Mouse (Mus musculus): Measurements from ENCODE around the gene Hcn2. TPM values are rescaled to one million over a fixed set of nuclear protein-coding genes. Genes with fewer than 3 reads are reported as not detected.
A peak's percentile ranks its signal among the peaks of the same experiment; 100 is the strongest.

Hcn2 gene
- polyA plus RNA-seq, 1 experiment from 2014 or later = 0.28 TPM

DNA sequence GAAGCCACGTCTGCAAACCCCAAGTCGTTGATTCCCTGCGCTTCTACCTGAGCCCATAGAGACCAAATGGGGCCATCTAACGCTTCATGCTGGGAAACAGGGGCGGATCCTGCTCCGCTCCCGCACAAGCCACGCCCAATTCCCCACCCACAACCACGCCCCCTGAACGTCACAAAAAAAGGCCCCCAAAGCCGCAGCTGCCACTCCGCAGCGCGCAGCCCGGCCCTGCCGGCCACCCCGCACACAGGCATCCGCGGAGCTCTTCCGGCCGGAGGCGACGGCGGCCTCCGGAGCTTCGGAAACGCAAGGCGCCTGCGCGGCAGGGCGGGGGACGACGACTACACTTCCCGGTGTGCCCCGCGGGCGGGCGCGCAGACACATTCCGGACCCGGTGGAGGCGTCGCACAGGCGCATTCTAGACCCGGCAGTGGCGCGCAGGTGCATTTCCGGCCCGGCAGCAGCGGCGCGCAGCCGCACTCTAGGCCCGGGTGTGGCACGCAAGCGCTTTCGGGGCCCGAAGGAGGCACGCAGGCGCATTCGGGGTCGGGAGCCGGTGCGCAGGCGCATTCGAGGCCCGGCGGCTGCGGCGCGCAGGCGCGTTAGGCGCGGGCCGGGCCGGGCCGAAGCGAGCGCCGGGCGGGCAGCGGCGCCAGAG lies 34.7 kb upstream of the Hcn2 start, which contains the start of gene Cdc34:
Gene Cdc34, plus strand, starts transcription at position 605 of the 655 bp plus-strand sequence.
- peak; percentile 51 for TF ChIP-seq CTCF (IDR thresholded peaks at IDR 0.05; ENCODE audit: low read depth)
- peak; percentile 99 for DNase-seq (ENCODE audit: low spot score)
- WGBS = under 1% methylated on average over 71 of the region's 84 CpGs

DNA sequence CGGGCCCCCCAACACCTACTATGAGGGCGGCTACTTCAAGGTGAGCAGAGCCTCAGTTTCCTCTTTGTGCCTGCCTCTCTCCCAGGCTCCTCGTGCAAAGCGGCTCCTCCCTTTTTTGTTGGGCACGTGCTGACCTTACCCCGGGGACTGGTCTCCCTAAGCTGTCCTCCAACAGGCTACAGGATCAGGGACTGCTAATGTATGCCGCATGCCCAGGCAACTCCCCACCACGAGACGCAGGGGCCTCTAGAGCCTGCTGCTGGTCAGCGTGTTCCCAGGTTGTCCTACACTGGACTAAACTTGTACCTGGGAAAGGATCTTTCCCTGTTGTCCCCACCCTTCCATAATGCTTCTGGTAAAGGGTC lies 33.9 kb upstream of the Hcn2 start:
- H3K4me3 ChIP-seq (replicated peaks; ENCODE audit: low read depth, low read length) = peak overlapping the region; percentile 80
- H3K4me1 ChIP-seq (replicated peaks; ENCODE audit: insufficient read depth, low read length) = peaks cover 5% of the 10 kb centered on the region; the same call in 1 of the 2 replicates
- peak overlapping the region; percentile 92 for H3K27ac ChIP-seq
- peak overlapping the region; percentile 87 for H3K9ac ChIP-seq (ENCODE audit: low read depth, low read length)
- H3K36me3 ChIP-seq (ENCODE audit: insufficient read depth, low read length) = peaks cover 31% of the 10 kb centered on the region; the same call in 1 of the 2 replicates
- no peaks in the 10 kb centered on the region for H3K9me3 ChIP-seq (replicated peaks; ENCODE audit: low read length)
- 1% methylated on average over 10 of the region's 10 CpGs for WGBS
- H3K4me2 ChIP-seq (ENCODE audit: low read length) = peak overlapping the region; percentile 78
- no peaks in the 10 kb centered on the region for H3K27me3 ChIP-seq (ENCODE audit: insufficient read depth, low read length)
- ATAC-seq (replicated peaks; ENCODE audit: low FRiP score, low read depth) (0 out of 2 replicates have a peak, but pooled peaks have one; percentile 4), DNase-seq (ENCODE audit: low spot score) (no peak)
- no peak for TF ChIP-seq CTCF (IDR thresholded peaks at IDR 0.05; ENCODE audit: low read depth)

More for the DNA sequence above, 34.7 kb upstream of the Hcn2 start, which contains the start of gene Cdc34:
- H3K27me3 ChIP-seq (ENCODE audit: insufficient read depth, low read length) = no peaks in the 10 kb centered on the region
- peaks cover 5% of the 10 kb centered on the region; the same call in 1 of the 2 replicates for H3K4me1 ChIP-seq (replicated peaks; ENCODE audit: insufficient read depth, low read length)
- peak; percentile 92 for ATAC-seq (replicated peaks; ENCODE audit: low FRiP score, low read depth)
- peaks cover 23% of the 10 kb centered on the region; the same call in 1 of the 2 replicates for H3K36me3 ChIP-seq (ENCODE audit: insufficient read depth, low read length)
- H3K9me3 ChIP-seq (replicated peaks; ENCODE audit: low read length) = no peaks in the 10 kb centered on the region
- H3K27ac ChIP-seq = peak within 1 kb of the TSS; percentile 92
- peak within 1 kb of the TSS; percentile 87 for H3K9ac ChIP-seq (ENCODE audit: low read depth, low read length)
- H3K4me3 ChIP-seq (replicated peaks; ENCODE audit: low read depth, low read length) = peak within 1 kb of the TSS; percentile 80
- peak within 1 kb of the TSS; percentile 78 for H3K4me2 ChIP-seq (ENCODE audit: low read length)

DNA sequence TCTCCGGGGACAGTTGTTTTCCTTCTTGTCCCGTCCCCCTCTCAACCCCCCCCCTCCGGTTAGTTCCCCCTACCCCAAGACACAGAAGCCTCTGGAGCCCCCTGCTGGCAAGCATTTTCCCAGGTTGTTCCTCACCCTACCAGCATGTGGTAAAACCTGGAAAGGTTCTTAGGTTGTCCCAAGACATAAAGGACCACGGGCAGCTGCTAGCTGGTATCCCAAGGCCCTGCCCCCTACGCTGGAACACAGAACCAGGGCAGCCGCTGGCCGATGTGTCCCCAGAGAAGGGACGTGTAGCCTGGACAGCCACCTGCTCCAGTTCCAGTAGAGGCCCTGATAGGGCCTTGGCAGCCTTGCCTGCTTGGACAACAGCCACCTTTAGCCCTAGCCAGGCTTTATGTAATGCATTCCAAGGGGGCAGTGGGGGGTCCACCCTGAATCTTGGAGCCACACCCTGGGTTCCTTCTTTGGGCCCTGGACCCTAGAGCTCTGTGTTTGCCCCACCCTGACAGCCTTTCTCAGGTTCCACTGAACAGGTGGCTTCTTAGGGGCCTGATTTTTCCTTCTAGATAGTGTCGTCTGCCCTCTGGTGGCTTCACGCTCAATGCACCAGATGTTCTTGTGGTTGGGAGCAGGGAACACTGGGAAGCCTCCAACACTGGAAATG lies 33.4 kb upstream of the Hcn2 start:
- WGBS = 2% methylated on average over 10 of the region's 10 CpGs
- Histone ChIP-seq H3K4me2 (ENCODE audit: low read length) (peak overlapping the region; percentile 78), H3K9me3 (replicated peaks; ENCODE audit: low read length) (no peaks in the 10 kb centered on the region), H3K4me1 (replicated peaks; ENCODE audit: insufficient read depth, low read length) (peaks cover 5% of the 10 kb centered on the region; the same call in 1 of the 2 replicates), H3K27ac (peak overlapping the region; percentile 92), H3K9ac (ENCODE audit: low read depth, low read length) (peak overlapping the region; percentile 87), H3K27me3 (ENCODE audit: insufficient read depth, low read length) (no peaks in the 10 kb centered on the region), H3K4me3 (replicated peaks; ENCODE audit: low read depth, low read length) (peak overlapping the region; percentile 80), H3K36me3 (ENCODE audit: insufficient read depth, low read length) (peaks cover 34% of the 10 kb centered on the region)
- TF ChIP-seq CTCF (IDR thresholded peaks at IDR 0.05; ENCODE audit: low read depth) = peak; percentile 63
- ATAC-seq (replicated peaks; ENCODE audit: low FRiP score, low read depth) = peak; percentile 8
- peak; percentile 82 for DNase-seq (ENCODE audit: low spot score)

DNA sequence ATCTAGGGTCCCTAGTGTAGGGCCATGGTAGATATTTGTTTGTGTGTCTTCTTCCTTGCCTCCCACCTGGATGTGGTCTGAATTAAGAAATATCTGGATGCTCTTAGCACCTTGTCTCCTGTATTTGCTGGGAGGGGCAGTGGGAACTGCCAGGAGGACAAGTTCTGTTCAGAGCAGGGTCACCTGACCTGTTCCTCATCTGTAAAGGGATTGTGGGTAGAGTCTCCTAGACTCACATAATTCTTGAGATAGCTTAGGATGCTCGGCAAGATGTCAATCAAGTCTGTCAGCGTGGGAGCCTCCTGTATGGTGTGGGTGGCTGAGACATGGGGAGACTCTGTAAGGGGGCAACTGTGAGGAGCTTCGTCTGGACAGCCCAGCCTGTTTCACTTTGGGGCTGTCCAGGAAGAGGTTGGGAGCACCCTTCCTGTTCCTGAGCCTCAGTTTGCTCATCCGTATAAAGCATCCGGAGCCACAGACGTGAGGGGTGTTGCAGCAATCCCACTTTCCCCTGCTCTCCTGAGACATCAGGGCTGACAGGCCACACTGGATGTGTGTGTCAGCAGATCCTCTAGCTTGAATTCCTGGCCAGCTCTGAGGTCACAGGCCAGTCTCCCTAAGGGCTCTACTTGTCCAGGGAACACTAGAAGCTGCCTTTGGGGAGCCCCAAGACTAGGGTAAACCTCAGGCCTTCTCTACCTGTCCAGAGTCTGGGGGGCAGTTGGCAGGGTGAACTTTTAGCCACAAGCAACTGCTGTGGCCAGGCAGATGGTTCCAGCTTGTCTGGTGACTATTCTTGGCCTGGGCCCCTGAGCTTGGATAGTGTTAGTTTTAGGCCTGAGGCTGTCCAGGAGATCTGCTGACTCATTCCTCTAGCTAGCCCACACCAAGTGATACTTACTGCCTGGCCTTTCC lies 32.5 kb upstream of the Hcn2 start:
- TF ChIP-seq CTCF (IDR thresholded peaks at IDR 0.05; ENCODE audit: low read depth) = no peak

DNA sequence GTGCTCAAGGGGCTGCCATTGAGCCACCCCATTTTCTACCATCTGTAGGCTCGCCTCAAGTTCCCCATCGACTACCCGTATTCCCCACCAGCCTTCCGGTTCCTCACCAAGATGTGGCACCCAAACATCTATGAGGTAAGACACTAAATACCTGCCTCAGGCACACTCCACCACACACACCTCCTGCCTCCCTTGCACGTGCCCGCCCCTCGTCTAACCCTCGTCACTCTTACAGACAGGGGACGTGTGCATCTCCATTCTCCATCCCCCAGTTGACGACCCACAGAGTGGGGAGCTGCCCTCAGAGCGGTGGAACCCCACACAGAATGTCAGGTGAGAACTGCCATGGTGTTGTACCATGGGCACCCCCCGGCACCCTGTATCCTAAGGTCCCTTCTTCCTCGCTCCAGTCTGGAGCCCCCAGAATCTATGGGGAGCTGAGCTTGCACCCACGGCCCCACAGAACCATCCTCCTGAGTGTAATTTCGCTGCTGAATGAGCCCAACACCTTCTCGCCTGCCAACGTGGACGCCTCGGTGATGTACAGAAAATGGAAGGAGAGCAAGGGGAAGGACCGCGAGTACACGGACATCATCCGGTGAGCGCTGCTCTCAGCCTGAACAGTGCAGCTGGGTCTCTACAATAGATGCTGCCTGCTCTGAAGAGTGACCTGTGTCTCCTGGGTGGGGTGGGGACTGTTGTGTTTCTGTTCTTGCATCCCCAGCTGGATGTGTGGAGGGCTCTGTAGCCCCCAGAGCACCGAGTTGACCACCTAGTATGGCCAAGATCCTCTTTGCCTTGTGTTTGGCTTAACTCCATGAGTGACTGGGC lies 31.4 kb upstream of the Hcn2 start:
- no peaks in the 10 kb centered on the region for H3K27me3 ChIP-seq (ENCODE audit: insufficient read depth, low read length)
- DNase-seq (ENCODE audit: low spot score) = no peak
- H3K9ac ChIP-seq (ENCODE audit: low read depth, low read length) = peak overlapping the region; percentile 87; the same call in 1 of the 2 replicates
- no peak overlapping the region for H3K27ac ChIP-seq
- H3K36me3 ChIP-seq (ENCODE audit: insufficient read depth, low read length) = peaks cover 47% of the 10 kb centered on the region
- WGBS = 92% methylated on average over 25 of the region's 25 CpGs
- no peaks in the 10 kb centered on the region for H3K9me3 ChIP-seq (replicated peaks; ENCODE audit: low read length)
- H3K4me2 ChIP-seq (ENCODE audit: low read length) = no peak overlapping the region
- H3K4me1 ChIP-seq (replicated peaks; ENCODE audit: insufficient read depth, low read length) = peaks cover 5% of the 10 kb centered on the region; the same call in 1 of the 2 replicates
- ATAC-seq (replicated peaks; ENCODE audit: low FRiP score, low read depth) = no peak
- H3K4me3 ChIP-seq (replicated peaks; ENCODE audit: low read depth, low read length) = no peak overlapping the region
- TF ChIP-seq CTCF (IDR thresholded peaks at IDR 0.05; ENCODE audit: low read depth) = no peak

More for the DNA sequence above, 32.5 kb upstream of the Hcn2 start:
- H3K27me3 ChIP-seq (ENCODE audit: insufficient read depth, low read length) = no peaks in the 10 kb centered on the region
- H3K27ac ChIP-seq = no peak overlapping the region
- 83% methylated on average over 6 of the region's 6 CpGs for WGBS
- H3K9me3 ChIP-seq (replicated peaks; ENCODE audit: low read length) = no peaks in the 10 kb centered on the region
- peak overlapping the region; percentile 87 for H3K9ac ChIP-seq (ENCODE audit: low read depth, low read length)
- ATAC-seq (replicated peaks; ENCODE audit: low FRiP score, low read depth) (no peak), DNase-seq (ENCODE audit: low spot score) (no peak)
- H3K4me1 ChIP-seq (replicated peaks; ENCODE audit: insufficient read depth, low read length) = peaks cover 5% of the 10 kb centered on the region; the same call in 1 of the 2 replicates
- peaks cover 42% of the 10 kb centered on the region for H3K36me3 ChIP-seq (ENCODE audit: insufficient read depth, low read length)
- peak overlapping the region; percentile 80 for H3K4me3 ChIP-seq (replicated peaks; ENCODE audit: low read depth, low read length)
- H3K4me2 ChIP-seq (ENCODE audit: low read length) = peak overlapping the region; percentile 78

Measured in kidney, postnatal 0 days (tissue).